Mouse (Mus musculus): ENCODE data around the gene Stra6. TPM values are rescaled to one million over a fixed set of nuclear protein-coding genes. Genes with fewer than 3 reads are reported as not detected.

Gene Stra6
- total and polyA plus RNA-seq, 2 experiments from 2014 or later, result 8.8 to 20.8 TPM

DNA sequence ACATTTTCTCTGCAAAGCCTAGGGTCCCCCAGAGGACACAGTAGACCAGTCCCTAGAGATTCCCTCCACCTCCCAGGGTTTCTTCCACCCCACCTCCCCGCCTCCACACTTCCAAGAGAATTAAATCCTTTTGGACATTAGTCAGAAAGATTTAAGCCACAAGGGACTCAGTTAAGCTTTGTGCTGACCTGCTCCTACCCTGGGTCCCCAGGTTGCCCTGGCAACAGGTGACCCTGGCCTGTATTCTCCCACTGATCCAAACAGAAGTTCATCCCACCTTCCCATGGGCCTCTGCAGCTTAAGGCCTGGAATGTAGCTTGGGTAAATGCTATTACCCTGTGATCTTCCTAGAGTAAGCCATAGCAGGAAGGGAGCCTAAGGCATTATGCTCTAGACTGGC lies 81.1 kb downstream of the Stra6 start:
- no peak for DNase-seq (ENCODE audit: low spot score)
- TF ChIP-seq CTCF (IDR thresholded peaks at IDR 0.05), result no peak
- no peaks in the 10 kb centered on the region for H3K27me3 ChIP-seq (ENCODE audit: insufficient read depth, low read length)
- no peaks in the 10 kb centered on the region for H3K9me3 ChIP-seq (ENCODE audit: low read length)
- no peak overlapping the region for H3K27ac ChIP-seq (ENCODE audit: low read depth, low read length)
- H3K36me3 ChIP-seq (ENCODE audit: insufficient read depth, low read length), result no peaks in the 10 kb centered on the region
- no peak overlapping the region for H3K4me3 ChIP-seq (ENCODE audit: low read depth, low read length)
- ATAC-seq (ENCODE audit: low FRiP score), result no peak
- H3K9ac ChIP-seq (replicated peaks; ENCODE audit: low read length, poor library complexity, severe bottlenecking), result no peak overlapping the region
- no peak overlapping the region for H3K4me2 ChIP-seq (ENCODE audit: low read depth, low read length, poor library complexity, severe bottlenecking)
- 18% methylated on average over 1 of the region's 1 CpGs for WGBS
- H3K4me1 ChIP-seq (ENCODE audit: insufficient read depth, low read length), result 0 out of 2 replicates have a peak, but pooled peaks cover 2% of the 10 kb centered on the region

- H3K9me3 ChIP-seq (ENCODE audit: low read length), result no peaks in the 10 kb centered on the region
- TF ChIP-seq CTCF (IDR thresholded peaks at IDR 0.05), result no peak
- 83% methylated on average over 5 of the region's 5 CpGs for WGBS
These were observed 81.8 kb downstream of the Stra6 start for GRCm38 (mm10) chr9:58145417-58145816.

GRCm38 (mm10) chr9:58148806-58149205 lies 85.2 kb downstream of the Stra6 start:
- DNase-seq (ENCODE audit: low spot score) (no peak), ATAC-seq (ENCODE audit: low FRiP score) (no peak)
- Histone ChIP-seq H3K27me3 (ENCODE audit: insufficient read depth, low read length) (no peaks in the 10 kb centered on the region), H3K27ac (ENCODE audit: low read depth, low read length) (no peak overlapping the region), H3K4me3 (ENCODE audit: low read depth, low read length) (no peak overlapping the region), H3K4me1 (ENCODE audit: insufficient read depth, low read length) (0 out of 2 replicates have a peak, but pooled peaks cover 2% of the 10 kb centered on the region), H3K9ac (replicated peaks; ENCODE audit: low read length, poor library complexity, severe bottlenecking) (no peak overlapping the region), H3K36me3 (ENCODE audit: insufficient read depth, low read length) (no peaks in the 10 kb centered on the region), H3K4me2 (ENCODE audit: low read depth, low read length, poor library complexity, severe bottlenecking) (no peak overlapping the region), H3K9me3 (ENCODE audit: low read length) (no peaks in the 10 kb centered on the region)
- TF ChIP-seq CTCF (IDR thresholded peaks at IDR 0.05), result no peak
- 84% methylated on average over 2 of the region's 2 CpGs for whole genome bisulfite sequencing

More at GRCm38 (mm10) chr9:58145417-58145816, 81.8 kb downstream of the Stra6 start:
- Histone ChIP-seq H3K27me3 (ENCODE audit: insufficient read depth, low read length) (no peaks in the 10 kb centered on the region), H3K4me3 (ENCODE audit: low read depth, low read length) (no peak overlapping the region), H3K4me1 (ENCODE audit: insufficient read depth, low read length) (0 out of 2 replicates have a peak, but pooled peaks cover 2% of the 10 kb centered on the region), H3K27ac (ENCODE audit: low read depth, low read length) (no peak overlapping the region), H3K4me2 (ENCODE audit: low read depth, low read length, poor library complexity, severe bottlenecking) (no peak overlapping the region), H3K9ac (replicated peaks; ENCODE audit: low read length, poor library complexity, severe bottlenecking) (no peak overlapping the region), H3K36me3 (ENCODE audit: insufficient read depth, low read length) (no peaks in the 10 kb centered on the region)
- ATAC-seq (ENCODE audit: low FRiP score) (no peak), DNase-seq (ENCODE audit: low spot score) (no peak)

DNA sequence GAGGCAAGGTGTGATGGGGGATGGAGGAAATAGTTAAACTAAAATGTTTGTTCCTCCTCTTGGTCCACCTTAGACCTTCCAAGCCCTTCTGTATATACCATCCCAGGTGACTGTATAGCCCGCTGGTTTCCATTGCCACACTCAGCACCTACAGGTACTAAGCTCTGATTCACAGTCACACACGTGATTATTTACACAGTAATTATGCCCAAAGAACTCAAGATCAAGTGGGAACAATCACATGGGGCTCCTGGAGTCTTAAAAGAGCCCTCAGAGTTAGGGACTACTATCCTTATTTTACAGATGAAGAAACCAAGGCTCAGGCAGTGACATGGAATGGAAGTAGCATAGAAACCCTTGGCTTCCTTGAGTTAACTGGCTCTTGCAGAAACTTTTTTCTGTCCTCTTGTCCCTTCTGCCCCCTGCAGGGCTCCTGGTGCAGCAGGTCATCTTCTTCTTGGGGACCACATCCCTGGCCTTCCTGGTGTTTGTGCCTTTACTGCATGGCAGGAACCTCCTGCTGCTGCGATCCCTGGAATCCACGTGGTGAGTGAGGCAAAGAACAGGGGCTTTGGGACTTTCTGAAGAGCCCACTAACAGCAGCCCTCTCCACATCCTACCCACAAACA lies 87.3 kb downstream of the Stra6 start:
- 71% methylated on average over 4 of the region's 4 CpGs for WGBS
- Histone ChIP-seq H3K36me3 (ENCODE audit: insufficient read depth, low read length) (no peaks in the 10 kb centered on the region), H3K4me3 (ENCODE audit: low read depth, low read length) (no peak overlapping the region), H3K9me3 (ENCODE audit: low read length) (no peaks in the 10 kb centered on the region), H3K4me2 (ENCODE audit: low read depth, low read length, poor library complexity, severe bottlenecking) (no peak overlapping the region), H3K9ac (replicated peaks; ENCODE audit: low read length, poor library complexity, severe bottlenecking) (no peak overlapping the region), H3K27ac (ENCODE audit: low read depth, low read length) (no peak overlapping the region), H3K27me3 (ENCODE audit: insufficient read depth, low read length) (no peaks in the 10 kb centered on the region), H3K4me1 (ENCODE audit: insufficient read depth, low read length) (no peaks in the 10 kb centered on the region)
- ATAC-seq (ENCODE audit: low FRiP score) (no peak), DNase-seq (ENCODE audit: low spot score) (no peak)
- no peak; the same call in 1 of the 2 replicates for TF ChIP-seq CTCF (IDR thresholded peaks at IDR 0.05)

DNA sequence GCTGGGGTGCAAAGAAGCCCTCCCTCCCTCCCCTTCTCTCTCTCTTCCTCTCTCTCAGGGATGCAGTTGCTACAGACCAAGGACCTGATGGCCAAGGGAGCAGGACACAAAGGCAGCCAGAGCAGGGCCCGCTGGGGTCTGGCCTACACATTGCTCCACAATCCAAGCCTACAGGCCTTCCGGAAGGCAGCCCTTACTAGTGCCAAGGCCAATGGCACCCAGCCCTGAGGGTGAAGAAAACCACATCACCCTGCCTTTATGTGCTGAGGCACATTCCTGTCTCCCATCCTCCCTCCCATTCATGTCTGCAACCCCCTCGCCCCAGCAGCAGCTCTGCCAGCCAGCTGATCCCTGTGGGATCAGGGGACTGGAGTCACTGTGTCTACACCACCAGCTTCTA lies 89.5 kb downstream of the Stra6 start:
- Histone ChIP-seq H3K27me3 (ENCODE audit: insufficient read depth, low read length) (no peaks in the 10 kb centered on the region), H3K4me1 (ENCODE audit: insufficient read depth, low read length) (no peaks in the 10 kb centered on the region; the same call in 1 of the 2 replicates), H3K9me3 (ENCODE audit: low read length) (no peaks in the 10 kb centered on the region), H3K36me3 (ENCODE audit: insufficient read depth, low read length) (no peaks in the 10 kb centered on the region), H3K27ac (ENCODE audit: low read depth, low read length) (no peak overlapping the region), H3K9ac (replicated peaks; ENCODE audit: low read length, poor library complexity, severe bottlenecking) (no peak overlapping the region), H3K4me3 (ENCODE audit: low read depth, low read length) (no peak overlapping the region), H3K4me2 (ENCODE audit: low read depth, low read length, poor library complexity, severe bottlenecking) (no peak overlapping the region)
- WGBS, result 63% methylated on average over 3 of the region's 3 CpGs
- ATAC-seq (ENCODE audit: low FRiP score) (peak; percentile 13; the same call in 1 of the 2 replicates), DNase-seq (ENCODE audit: low spot score) (no peak)
- TF ChIP-seq CTCF (IDR thresholded peaks at IDR 0.05), result no peak

DNA sequence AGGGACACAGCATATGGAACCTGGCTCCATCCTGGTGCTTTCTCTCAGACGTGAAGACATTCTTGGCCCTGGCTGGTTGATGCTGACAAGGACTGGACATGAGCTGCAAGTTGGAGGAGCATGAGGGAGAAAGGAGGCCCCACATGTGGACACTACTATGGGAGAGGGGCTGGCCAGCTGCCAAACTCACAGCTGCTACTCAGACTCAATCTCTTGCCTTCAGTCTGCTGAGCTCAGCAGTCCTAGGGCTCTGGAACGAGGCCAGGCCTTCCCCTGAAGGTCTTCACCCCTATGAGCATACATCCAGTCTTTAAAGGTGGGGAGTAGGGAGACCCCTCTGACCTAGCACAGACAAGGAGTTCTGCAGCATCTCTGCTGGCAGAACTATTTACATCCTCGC lies 91.8 kb downstream of the Stra6 start:
- Histone ChIP-seq H3K27me3 (ENCODE audit: insufficient read depth, low read length) (no peaks in the 10 kb centered on the region), H3K9ac (replicated peaks; ENCODE audit: low read length, poor library complexity, severe bottlenecking) (no peak overlapping the region), H3K27ac (ENCODE audit: low read depth, low read length) (no peak overlapping the region), H3K36me3 (ENCODE audit: insufficient read depth, low read length) (no peaks in the 10 kb centered on the region), H3K4me3 (ENCODE audit: low read depth, low read length) (no peak overlapping the region), H3K9me3 (ENCODE audit: low read length) (no peaks in the 10 kb centered on the region), H3K4me1 (ENCODE audit: insufficient read depth, low read length) (no peaks in the 10 kb centered on the region; the same call in 1 of the 2 replicates), H3K4me2 (ENCODE audit: low read depth, low read length, poor library complexity, severe bottlenecking) (no peak overlapping the region)
- DNase-seq (ENCODE audit: low spot score) (peak; percentile 78), ATAC-seq (ENCODE audit: low FRiP score) (no peak)
- WGBS, result 56% methylated on average over 3 of the region's 3 CpGs
- no peak for TF ChIP-seq CTCF (IDR thresholded peaks at IDR 0.05)

Measured in midbrain, postnatal 0 days (tissue).